Mouse (Mus musculus) midbrain, embryonic 15.5 days (tissue): ENCODE measurements around the gene Gcg. TPM values are rescaled to one million over a fixed set of nuclear protein-coding genes. Genes with fewer than 3 reads are reported as not detected.

Source experiments
- ATAC-seq: fragments of 200-750 bp; cut with Nextera tagmentation; replicated peaks from 2 replicates; pipeline ENCODE4 v1.8.0; 2017; ENCODE audit warnings: moderate TSS enrichment
- H3K27ac ChIP-seq: fragments of 300-500 bp; sonication (generic); 2 replicates; pipeline ENCODE4 v1.5.1; 2015; ENCODE audit warnings: mild to moderate bottlenecking, inconsistent platforms
- H3K27me3 ChIP-seq: fragments of 300-500 bp; sonication (generic); replicated peaks from 2 replicates; pipeline ENCODE4 v1.6.1; 2015; ENCODE audit warnings: inconsistent platforms
- H3K36me3 ChIP-seq: fragments of 300-500 bp; sonication (generic); replicated peaks from 2 replicates; pipeline ENCODE4 v1.6.1; 2015; ENCODE audit warnings: inconsistent platforms
- H3K4me1 ChIP-seq: fragments of 300-500 bp; sonication (generic); 2 replicates; pipeline ENCODE4 v1.6.1; 2015; ENCODE audit warnings: inconsistent platforms
- H3K4me2 ChIP-seq: fragments of 300-500 bp; sonication (generic); 2 replicates; pipeline ENCODE4 v1.6.1; 2015; ENCODE audit warnings: inconsistent platforms, mild to moderate bottlenecking, moderate library complexity
- H3K4me3 ChIP-seq: fragments of 300-500 bp; sonication (generic); 2 replicates; pipeline ENCODE4 v1.5.1; 2015; ENCODE audit warnings: mild to moderate bottlenecking, inconsistent platforms
- H3K9ac ChIP-seq: fragments of 300-500 bp; sonication (generic); 2 replicates; pipeline ENCODE4 v1.6.1; 2015; ENCODE audit warnings: mild to moderate bottlenecking, inconsistent platforms
- H3K9me3 ChIP-seq: fragments of 300-500 bp; sonication (generic); 2 replicates; pipeline ENCODE4 v1.6.1; 2016; ENCODE audit warnings: inconsistent platforms
- WGBS: fragments of 180-500 bp; shearing (Covaris S2); methylation state at CpG from one replicate; pipeline ENCODE4 v1.1.7; 2015; ENCODE audit warnings: mixed read lengths; 5-methylcytosine and 5-hydroxymethylcytosine counted together
- polyA plus RNA-seq: library from polyadenylated mRNA; unstranded; fragments of >200 nt; fragmentation: Nextera tagmentation; extraction: Ambion mirVana; gene quantifications from 2 replicates; pipeline ENCODE4 v1.2.1, GENCODE M21; 2015

The Gcg gene
- polyA plus RNA-seq, 1 experiment from 2014 or later: 0.68 TPM

GRCm38 (mm10) chr2:62458070-62458469 lies 25.4 kb downstream of the Gcg start:
- no peak overlapping the region for H3K27ac ChIP-seq
- H3K9me3 ChIP-seq: no peaks in the 10 kb centered on the region
- no peak overlapping the region for H3K4me2 ChIP-seq
- no peak for ATAC-seq
- no peaks in the 10 kb centered on the region for H3K27me3 ChIP-seq
- no peaks in the 10 kb centered on the region for H3K36me3 ChIP-seq
- no peaks in the 10 kb centered on the region for H3K4me1 ChIP-seq
- WGBS: 39% methylated on average over 9 of the region's 9 CpGs
- H3K9ac ChIP-seq: no peak overlapping the region
- H3K4me3 ChIP-seq: no peak overlapping the region

GRCm38 (mm10) chr2:62454991-62455390 lies 28.5 kb downstream of the Gcg start:
- H3K4me2 ChIP-seq: no peak overlapping the region
- no peak overlapping the region for H3K4me3 ChIP-seq
- no peaks in the 10 kb centered on the region for H3K4me1 ChIP-seq
- WGBS: 90% methylated on average over 11 of the region's 11 CpGs
- no peaks in the 10 kb centered on the region for H3K27me3 ChIP-seq
- ATAC-seq: no peak
- no peaks in the 10 kb centered on the region for H3K9me3 ChIP-seq
- no peak overlapping the region for H3K9ac ChIP-seq
- no peaks in the 10 kb centered on the region for H3K36me3 ChIP-seq
- H3K27ac ChIP-seq: no peak overlapping the region

- Histone ChIP-seq H3K27me3 (no peaks in the 10 kb centered on the region), H3K4me2 (no peak overlapping the region), H3K4me1 (no peaks in the 10 kb centered on the region), H3K4me3 (no peak overlapping the region), H3K27ac (no peak overlapping the region), H3K9ac (no peak overlapping the region), H3K36me3 (no peaks in the 10 kb centered on the region), H3K9me3 (no peaks in the 10 kb centered on the region)
- WGBS: 85% methylated on average over 6 of the region's 6 CpGs
- no peak for ATAC-seq
Observed at GRCm38 (mm10) chr2:62454033-62454432, 29.4 kb downstream of the Gcg start.

GRCm38 (mm10) chr2:62450364-62450763 lies 33.1 kb downstream of the Gcg start:
- H3K27ac ChIP-seq: no peak overlapping the region
- no peak overlapping the region for H3K4me2 ChIP-seq
- H3K27me3 ChIP-seq: no peaks in the 10 kb centered on the region
- 88% methylated on average over 6 of the region's 6 CpGs for WGBS
- H3K9ac ChIP-seq: no peak overlapping the region
- no peaks in the 10 kb centered on the region for H3K36me3 ChIP-seq
- H3K4me3 ChIP-seq: no peak overlapping the region
- no peaks in the 10 kb centered on the region for H3K9me3 ChIP-seq
- H3K4me1 ChIP-seq: no peaks in the 10 kb centered on the region
- ATAC-seq: no peak

GRCm38 (mm10) chr2:62449692-62450346 lies 33.6 kb downstream of the Gcg start:
- no peak for ATAC-seq
- Histone ChIP-seq H3K4me1 (no peaks in the 10 kb centered on the region), H3K9me3 (no peaks in the 10 kb centered on the region), H3K9ac (no peak overlapping the region), H3K27ac (no peak overlapping the region), H3K4me3 (no peak overlapping the region), H3K4me2 (no peak overlapping the region), H3K36me3 (no peaks in the 10 kb centered on the region), H3K27me3 (no peaks in the 10 kb centered on the region)
- 85% methylated on average over 5 of the region's 5 CpGs for WGBS

GRCm38 (mm10) chr2:62440802-62441544 lies 42.5 kb downstream of the Gcg start:
- H3K4me1 ChIP-seq: no peaks in the 10 kb centered on the region
- H3K36me3 ChIP-seq: no peaks in the 10 kb centered on the region
- H3K4me3 ChIP-seq: no peak overlapping the region
- no peak overlapping the region for H3K27ac ChIP-seq
- H3K4me2 ChIP-seq: no peak overlapping the region
- ATAC-seq: no peak
- no peaks in the 10 kb centered on the region for H3K27me3 ChIP-seq
- 68% methylated on average over 13 of the region's 13 CpGs for WGBS
- no peak overlapping the region for H3K9ac ChIP-seq
- no peaks in the 10 kb centered on the region for H3K9me3 ChIP-seq

GRCm38 (mm10) chr2:62440083-62440482 lies 43.4 kb downstream of the Gcg start:
- H3K4me2 ChIP-seq: no peak overlapping the region
- H3K27ac ChIP-seq: no peak overlapping the region
- no peak overlapping the region for H3K4me3 ChIP-seq
- no peaks in the 10 kb centered on the region for H3K9me3 ChIP-seq
- H3K36me3 ChIP-seq: no peaks in the 10 kb centered on the region
- no peaks in the 10 kb centered on the region for H3K27me3 ChIP-seq
- no peak overlapping the region for H3K9ac ChIP-seq
- WGBS: 82% methylated on average over 4 of the region's 4 CpGs
- H3K4me1 ChIP-seq: no peaks in the 10 kb centered on the region
- ATAC-seq: no peak

- no peak overlapping the region for H3K27ac ChIP-seq
- no peaks in the 10 kb centered on the region for H3K4me1 ChIP-seq
- 82% methylated on average over 8 of the region's 8 CpGs for WGBS
- H3K4me3 ChIP-seq: no peak overlapping the region
- no peak for ATAC-seq
- no peak overlapping the region for H3K4me2 ChIP-seq
- no peaks in the 10 kb centered on the region for H3K9me3 ChIP-seq
- no peak overlapping the region for H3K9ac ChIP-seq
- H3K36me3 ChIP-seq: no peaks in the 10 kb centered on the region
- no peaks in the 10 kb centered on the region for H3K27me3 ChIP-seq
Observed at GRCm38 (mm10) chr2:62431245-62431795, 52.1 kb downstream of the Gcg start.

- no peak overlapping the region for H3K27ac ChIP-seq
- H3K4me2 ChIP-seq: no peak overlapping the region
- H3K9me3 ChIP-seq: no peaks in the 10 kb centered on the region
- no peaks in the 10 kb centered on the region for H3K27me3 ChIP-seq
- ATAC-seq: no peak
- H3K4me1 ChIP-seq: no peaks in the 10 kb centered on the region
- H3K36me3 ChIP-seq: no peaks in the 10 kb centered on the region
- no peak overlapping the region for H3K4me3 ChIP-seq
- no peak overlapping the region for H3K9ac ChIP-seq
- 87% methylated on average over 3 of the region's 3 CpGs for WGBS
Observed at GRCm38 (mm10) chr2:62425941-62426340, 57.5 kb downstream of the Gcg start.

Other genes with a start within 250 kb of the Gcg start
- 2.6 and 3.8 TPM in 2 replicates for gene Dpp4, start 71.4 kb downstream of the Gcg start, polyA plus RNA-seq
- 0.50 and 0.88 TPM in 2 replicates for gene Fap, start 90.4 kb upstream of the Gcg start, polyA plus RNA-seq
- 0.93 and 0.97 TPM in 2 replicates for gene Ifih1, start 162.6 kb upstream of the Gcg start, polyA plus RNA-seq
- gene Gca, start 180.6 kb upstream of the Gcg start, polyA plus RNA-seq: 2.7 and 3.4 TPM in 2 replicates